Mouse (Mus musculus): Measurements from ENCODE around the gene Adcy1. TPM values are rescaled to one million over a fixed set of nuclear protein-coding genes. Genes with fewer than 3 reads are reported as not detected.

Gene Adcy1
- 1.5 and 2.3 TPM in 2 replicates for polyA plus RNA-seq (2012; rRNA removed)

DNA sequence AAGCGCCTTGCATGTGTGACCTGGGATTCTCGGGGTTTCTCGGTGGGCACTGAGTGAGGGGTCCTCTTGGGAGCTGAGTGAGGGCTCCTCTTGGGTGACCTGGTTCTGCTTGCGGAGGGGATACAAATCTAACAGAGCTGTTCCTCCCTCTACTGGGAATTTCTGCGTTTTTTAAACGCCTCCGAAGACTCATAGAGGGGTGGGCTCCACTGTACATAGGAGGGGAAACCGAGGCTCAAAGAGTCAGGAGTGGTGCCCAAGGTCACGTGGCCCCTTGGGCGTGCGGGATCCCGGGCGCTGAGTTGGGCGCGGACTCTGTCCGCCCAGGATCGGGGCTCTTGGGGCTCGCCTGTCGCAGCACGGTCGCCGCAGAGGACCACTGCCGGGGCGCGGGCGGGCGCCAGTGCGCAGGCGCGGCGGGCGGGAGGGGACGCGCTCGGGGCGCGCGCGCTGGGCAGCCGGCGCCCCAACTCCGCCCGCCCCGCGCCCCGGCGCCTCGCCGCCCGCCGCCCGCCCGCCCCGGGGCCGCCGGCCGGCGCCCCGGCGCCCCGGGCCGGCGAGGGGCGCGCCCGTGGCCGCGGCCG is at the start of gene Adcy1:
Gene Adcy1, plus strand, starts transcription at position 489 of the 584 bp plus-strand sequence.
- Histone ChIP-seq H3K4me3 (ENCODE audit: control insufficient read depth, insufficient read depth, low read length) (no peak within 1 kb of the TSS), H3K4me1 (replicated peaks; ENCODE audit: control insufficient read depth, insufficient read depth, low read length) (no peaks in the 10 kb centered on the region), H3K27ac (ENCODE audit: control insufficient read depth, insufficient read depth, low read length) (no peak within 1 kb of the TSS), H3K27me3 (ENCODE audit: control insufficient read depth, insufficient read depth, low read length) (no peaks in the 10 kb centered on the region; the same call in 1 of the 2 replicates), H3K36me3 (ENCODE audit: control insufficient read depth, insufficient read depth, low read length) (no peaks in the 10 kb centered on the region)
- 25% methylated on average over 68 of the region's 69 CpGs for WGBS
- DNase-seq: peak; percentile 16
- no peak for TF ChIP-seq CTCF (IDR thresholded peaks at IDR 0.05; ENCODE audit: borderline replicate concordance, control insufficient read depth, extremely low read depth, insufficient read depth, low read length, poor library complexity)
- no peak for TF ChIP-seq POLR2A (IDR thresholded peaks at IDR 0.05; ENCODE audit: control insufficient read depth, extremely low read depth, insufficient read depth, low read length, poor library complexity)

GRCm38 (mm10) chr11:7016907-7017306 is 46.4 kb upstream of the Adcy1 start:
- no peak overlapping the region for H3K27ac ChIP-seq (ENCODE audit: control insufficient read depth, insufficient read depth, low read length)
- H3K27me3 ChIP-seq (ENCODE audit: control insufficient read depth, insufficient read depth, low read length): no peaks in the 10 kb centered on the region
- H3K36me3 ChIP-seq (ENCODE audit: control insufficient read depth, insufficient read depth, low read length): no peaks in the 10 kb centered on the region
- H3K4me3 ChIP-seq (ENCODE audit: control insufficient read depth, insufficient read depth, low read length): no peak overlapping the region
- no peaks in the 10 kb centered on the region for H3K4me1 ChIP-seq (replicated peaks; ENCODE audit: control insufficient read depth, insufficient read depth, low read length)
- TF ChIP-seq POLR2A (IDR thresholded peaks at IDR 0.05; ENCODE audit: control insufficient read depth, extremely low read depth, insufficient read depth, low read length, poor library complexity) (no peak), CTCF (IDR thresholded peaks at IDR 0.05; ENCODE audit: borderline replicate concordance, control insufficient read depth, extremely low read depth, insufficient read depth, low read length, poor library complexity) (no peak)
- 94% methylated on average over 12 of the region's 12 CpGs for WGBS
- no peak for DNase-seq

DNA sequence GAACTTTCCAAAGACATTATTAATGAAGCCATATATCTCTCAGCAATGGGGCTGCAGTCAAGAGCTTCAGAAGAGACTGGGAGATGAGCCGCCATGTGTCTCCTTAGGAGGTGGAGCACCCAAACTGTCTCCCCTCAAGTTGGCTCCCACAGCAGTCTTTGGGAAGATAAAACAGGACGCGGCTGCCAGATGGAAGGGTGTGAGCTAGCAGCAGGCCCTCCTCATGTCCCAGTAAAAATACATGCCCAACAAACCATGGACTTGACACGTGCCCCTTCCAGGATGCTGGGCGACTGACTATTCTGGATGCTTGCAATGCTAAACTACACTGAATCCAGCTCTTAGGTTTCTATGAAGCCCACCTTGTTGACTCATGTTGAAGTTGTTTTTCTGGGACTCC is 45.2 kb upstream of the Adcy1 start:
- 97% methylated on average over 5 of the region's 5 CpGs for WGBS
- Histone ChIP-seq H3K36me3 (ENCODE audit: control insufficient read depth, insufficient read depth, low read length) (no peaks in the 10 kb centered on the region), H3K27ac (ENCODE audit: control insufficient read depth, insufficient read depth, low read length) (no peak overlapping the region), H3K27me3 (ENCODE audit: control insufficient read depth, insufficient read depth, low read length) (no peaks in the 10 kb centered on the region), H3K4me3 (ENCODE audit: control insufficient read depth, insufficient read depth, low read length) (no peak overlapping the region), H3K4me1 (replicated peaks; ENCODE audit: control insufficient read depth, insufficient read depth, low read length) (no peaks in the 10 kb centered on the region)
- TF ChIP-seq CTCF (IDR thresholded peaks at IDR 0.05; ENCODE audit: borderline replicate concordance, control insufficient read depth, extremely low read depth, insufficient read depth, low read length, poor library complexity): no peak
- TF ChIP-seq POLR2A (IDR thresholded peaks at IDR 0.05; ENCODE audit: control insufficient read depth, extremely low read depth, insufficient read depth, low read length, poor library complexity): no peak
- DNase-seq: no peak

DNA sequence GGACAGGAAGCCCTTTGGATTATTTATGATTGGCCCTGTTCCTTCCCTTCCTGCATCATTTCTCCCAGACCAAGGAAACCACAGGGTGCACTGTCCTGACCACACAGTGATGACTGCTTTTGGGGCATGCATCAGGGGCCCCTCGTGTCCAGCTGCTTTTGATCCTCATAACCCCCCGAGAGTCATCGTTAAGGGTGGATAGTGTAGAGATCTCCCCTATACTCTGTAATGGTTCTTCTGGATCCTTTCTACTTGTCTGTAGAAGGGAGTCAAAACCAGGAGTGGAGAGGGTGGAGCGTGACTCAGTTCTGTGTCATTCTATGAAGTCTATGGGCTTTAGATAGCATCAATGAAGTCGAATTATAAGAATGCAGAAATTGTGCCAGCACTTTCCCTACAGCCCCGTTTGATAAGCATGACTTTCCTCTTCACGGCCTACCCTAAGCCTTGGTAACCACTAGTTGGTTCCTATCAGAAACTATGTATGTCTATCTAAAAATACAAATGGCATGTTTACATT is 44.2 kb upstream of the Adcy1 start:
- WGBS: 83% methylated on average over 7 of the region's 7 CpGs
- no peak for DNase-seq
- H3K27ac ChIP-seq (ENCODE audit: control insufficient read depth, insufficient read depth, low read length): no peak overlapping the region
- TF ChIP-seq POLR2A (IDR thresholded peaks at IDR 0.05; ENCODE audit: control insufficient read depth, extremely low read depth, insufficient read depth, low read length, poor library complexity) (no peak), CTCF (IDR thresholded peaks at IDR 0.05; ENCODE audit: borderline replicate concordance, control insufficient read depth, extremely low read depth, insufficient read depth, low read length, poor library complexity) (no peak)
- no peaks in the 10 kb centered on the region for H3K36me3 ChIP-seq (ENCODE audit: control insufficient read depth, insufficient read depth, low read length)
- no peaks in the 10 kb centered on the region for H3K27me3 ChIP-seq (ENCODE audit: control insufficient read depth, insufficient read depth, low read length)
- no peak overlapping the region for H3K4me3 ChIP-seq (ENCODE audit: control insufficient read depth, insufficient read depth, low read length)
- no peaks in the 10 kb centered on the region for H3K4me1 ChIP-seq (replicated peaks; ENCODE audit: control insufficient read depth, insufficient read depth, low read length)

DNA sequence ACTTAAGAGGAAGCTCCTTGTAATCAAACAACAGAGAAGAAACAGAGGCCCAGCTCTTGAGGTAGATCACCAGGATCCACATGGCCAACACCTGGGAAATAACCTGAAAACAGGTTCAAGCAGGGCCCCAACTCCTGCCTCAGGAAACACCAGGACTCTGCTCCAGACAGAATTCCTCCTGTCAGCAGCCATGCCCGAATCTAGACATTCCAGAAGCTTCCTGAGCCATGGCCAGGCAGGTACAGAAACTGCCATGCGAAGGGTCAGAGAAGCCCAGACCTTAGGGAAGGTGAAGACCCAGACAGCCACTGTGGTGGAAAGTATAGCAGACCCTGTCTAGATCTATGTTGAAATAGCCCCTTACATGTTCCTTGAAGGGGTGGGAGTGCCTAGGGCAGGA is 30.2 kb upstream of the Adcy1 start:
- no peak for DNase-seq
- H3K4me1 ChIP-seq (replicated peaks; ENCODE audit: control insufficient read depth, insufficient read depth, low read length): no peaks in the 10 kb centered on the region
- H3K27ac ChIP-seq (ENCODE audit: control insufficient read depth, insufficient read depth, low read length): no peak overlapping the region
- WGBS: 71% methylated on average over 2 of the region's 2 CpGs
- no peak overlapping the region for H3K4me3 ChIP-seq (ENCODE audit: control insufficient read depth, insufficient read depth, low read length)
- TF ChIP-seq POLR2A (IDR thresholded peaks at IDR 0.05; ENCODE audit: control insufficient read depth, extremely low read depth, insufficient read depth, low read length, poor library complexity) (no peak), CTCF (IDR thresholded peaks at IDR 0.05; ENCODE audit: borderline replicate concordance, control insufficient read depth, extremely low read depth, insufficient read depth, low read length, poor library complexity) (no peak)
- H3K27me3 ChIP-seq (ENCODE audit: control insufficient read depth, insufficient read depth, low read length): no peaks in the 10 kb centered on the region
- no peaks in the 10 kb centered on the region for H3K36me3 ChIP-seq (ENCODE audit: control insufficient read depth, insufficient read depth, low read length)

DNA sequence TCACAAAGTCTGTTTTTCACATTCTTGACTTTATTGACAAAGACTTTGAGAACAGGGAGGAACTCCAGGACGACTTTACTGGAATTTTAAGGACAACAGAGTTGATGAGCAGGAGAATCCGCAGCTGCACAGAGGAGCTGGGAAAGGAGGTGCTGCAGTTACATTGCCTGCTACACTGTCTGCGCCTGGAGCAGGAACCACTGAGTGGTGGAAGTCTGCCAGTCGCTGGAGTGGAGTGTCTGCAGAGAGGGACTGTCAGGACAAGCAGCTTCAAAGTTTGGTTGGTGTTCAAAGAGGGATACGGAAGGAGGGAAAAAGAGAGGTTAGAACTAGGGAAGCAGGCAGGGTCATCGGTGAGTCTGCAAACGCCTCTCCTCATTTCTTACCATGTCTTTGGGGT is 23.6 kb upstream of the Adcy1 start:
- 45% methylated on average over 7 of the region's 7 CpGs for WGBS
- no peak for TF ChIP-seq POLR2A (IDR thresholded peaks at IDR 0.05; ENCODE audit: control insufficient read depth, extremely low read depth, insufficient read depth, low read length, poor library complexity)
- TF ChIP-seq CTCF (IDR thresholded peaks at IDR 0.05; ENCODE audit: borderline replicate concordance, control insufficient read depth, extremely low read depth, insufficient read depth, low read length, poor library complexity): no peak
- DNase-seq: no peak
- H3K4me1 ChIP-seq (replicated peaks; ENCODE audit: control insufficient read depth, insufficient read depth, low read length): no peaks in the 10 kb centered on the region
- no peak overlapping the region for H3K4me3 ChIP-seq (ENCODE audit: control insufficient read depth, insufficient read depth, low read length)
- H3K27me3 ChIP-seq (ENCODE audit: control insufficient read depth, insufficient read depth, low read length): no peaks in the 10 kb centered on the region
- no peaks in the 10 kb centered on the region for H3K36me3 ChIP-seq (ENCODE audit: control insufficient read depth, insufficient read depth, low read length)
- H3K27ac ChIP-seq (ENCODE audit: control insufficient read depth, insufficient read depth, low read length): no peak overlapping the region

Measured in thymus, adult 2 months (tissue).